ENCODE assay signal across 14 mouse cellular contexts in genomic region chr16:24418022-24418421, GRCm38 (mm10). TPM values are rescaled to one million over a fixed set of nuclear protein-coding genes. Genes with fewer than 3 reads are reported as not detected.
DNase-seq lines count a peak whose midpoint lies in the region; ATAC-seq lines count a peak whose summit lies in the region.
"Had no signal": no experiment of that assay in that cellular context is flagged by ENCODE, and none has a peak within 500 bp of the region (broad histone marks: within the 10 kb centered on the region; RNA-seq: fewer than 3 reads in every experiment).

No protein-coding gene starts in this region.

- no peak overlapping the region for H3K4me2 ChIP-seq in hindbrain, embryonic 12.5 days (replicated peaks)
- H3K4me2 ChIP-seq: embryonic facial prominence, embryonic 12.5 days; forebrain, embryonic 12.5 days; kidney, embryonic 15.5 days; liver, embryonic 12.5 days had no signal

- no peak overlapping the region for H3K9ac ChIP-seq in hindbrain, embryonic 12.5 days
- H3K9ac ChIP-seq: embryonic facial prominence, embryonic 12.5 days; forebrain, embryonic 12.5 days; kidney, embryonic 15.5 days; liver, embryonic 12.5 days had no signal

- no peak overlapping the region for H3K4me3 ChIP-seq in hindbrain, embryonic 12.5 days
- H3K4me3 ChIP-seq: embryonic facial prominence, embryonic 12.5 days; forebrain, embryonic 12.5 days; kidney, embryonic 15.5 days; liver, embryonic 12.5 days had no signal

- peak; percentile 73 for DNase-seq in NIH3T3 (ENCODE audit: low read depth)
- peak; percentile 26 for DNase-seq in heart, adult 8-10 months (ENCODE audit: low spot score)
- DNase-seq in heart, postnatal 4 days: peak; percentile 45
- DNase-seq in lung, postnatal 25 days (ENCODE audit: low spot score): peak; percentile 64
- no peak for DNase-seq in spleen, postnatal 14 days (ENCODE audit: low spot score in 2 of 2)
- DNase-seq: adrenal gland, adult 8-10 months; thymus, adult 2 months had no signal

- peaks cover 6% of the 10 kb centered on the region; the same call in 1 of the 2 replicates for H3K4me1 ChIP-seq in hindbrain, embryonic 12.5 days
- H3K4me1 ChIP-seq: liver, embryonic 12.5 days had no signal

- 0 out of 2 replicates have a peak, but pooled peaks cover 4% of the 10 kb centered on the region for H3K36me3 ChIP-seq in hindbrain, embryonic 12.5 days
- H3K36me3 ChIP-seq: forebrain, embryonic 12.5 days had no signal

- H3K27ac ChIP-seq in hindbrain, embryonic 12.5 days: no peak overlapping the region
- H3K27ac ChIP-seq: embryonic facial prominence, embryonic 12.5 days; forebrain, embryonic 12.5 days; hindbrain, postnatal 0 days; kidney, embryonic 15.5 days; liver, embryonic 12.5 days had no signal

- H3K9me3 ChIP-seq in hindbrain, embryonic 12.5 days (replicated peaks): no peaks in the 10 kb centered on the region
- H3K9me3 ChIP-seq: embryonic facial prominence, embryonic 12.5 days; forebrain, embryonic 12.5 days; kidney, embryonic 15.5 days; liver, embryonic 12.5 days had no signal

- no peak for ATAC-seq in CD4-positive, CD25-positive, alpha-beta regulatory T cell, adult 4 months
- ATAC-seq in hindbrain, embryonic 12.5 days (ENCODE audit: low FRiP score): no peak
- ATAC-seq: hindbrain, postnatal 0 days; liver, embryonic 12.5 days had no signal

- H3K27me3 ChIP-seq in hindbrain, embryonic 12.5 days: no peaks in the 10 kb centered on the region
- H3K27me3 ChIP-seq: forebrain, embryonic 12.5 days; kidney, embryonic 15.5 days; liver, embryonic 12.5 days had no signal

- 72% methylated on average over 4 of the region's 4 CpGs for WGBS in hindbrain, embryonic 12.5 days

RNA-seq across cellular contexts. Expression of gene Lpp, which starts 24.7 kb away (rescaled TPM):
- total RNA-seq in heart, adult 8-10 months (2022): 10 to 100 TPM; 21.5 to 24.7 (median 23.3) TPM
- 10 to 100 TPM; 77.6 to 80.1 TPM for total RNA-seq in heart, postnatal 4 days (2021)
- 10 to 100 TPM; 22.3 to 28.2 TPM for polyA plus RNA-seq in CD4-positive, CD25-positive, alpha-beta regulatory T cell, adult 4 months (2017; shearing (Covaris generic))
- 25.9 and 27.9 TPM in 2 replicates for polyA plus RNA-seq in hindbrain, embryonic 12.5 days (2016; fragmentation: Nextera tagmentation; extraction: Ambion mirVana)

Comparison
In these comparisons a context has a peak if more than half of its experiments do, and no peak if none do; other contexts are left out.
1. DNase-seq: peak in NIH3T3 (single experiment), heart, adult 8-10 months (single experiment), heart, postnatal 4 days (single experiment) and lung, postnatal 25 days (single experiment); none in spleen, postnatal 14 days (0 of 2).